31 mouse cellular contexts compared by ENCODE assay signal in genomic region chr13:24094825-24095547, GRCm38 (mm10).
DNase-seq lines count a peak whose midpoint lies in the region; ATAC-seq and TF ChIP-seq lines count a peak whose summit lies in the region.
"Had no signal": no experiment of that assay in that cellular context is flagged by ENCODE, and none has a peak within 500 bp of the region (broad histone marks: within the 10 kb centered on the region; RNA-seq: fewer than 3 reads in every experiment).

No protein-coding gene starts in this region.

- no peaks in the 10 kb centered on the region for H3K79me2 ChIP-seq in MEL (ENCODE audit: control insufficient read depth, insufficient read depth, low read length, poor library complexity)
- H3K79me2 ChIP-seq in macrophage (ENCODE audit: inconsistent target), result no peaks in the 10 kb centered on the region

- H3K27ac ChIP-seq in MEL (ENCODE audit: control insufficient read depth, low read depth, low read length) (no peak overlapping the region), macrophage (peak overlapping the region; percentile 51)
- H3K27ac ChIP-seq: embryonic facial prominence, embryonic 13.5 days; forebrain, embryonic 12.5 days; heart, adult 2 months; hindbrain, embryonic 10.5 days; hindbrain, embryonic 15.5 days; liver, embryonic 15.5 days; lung, embryonic 15.5 days; neural tube, embryonic 12.5 days; stomach, embryonic 15.5 days had no signal

- TF ChIP-seq CTCF in MEL (IDR thresholded peaks at IDR 0.05 in 2 of 3, conservative IDR thresholded peaks at IDR 0.05 in 1 of 3; ENCODE audit: control insufficient read depth in 1 of 3, insufficient read depth in 1 of 3, low read depth in 2 of 3, low read length in 3 of 3, poor library complexity in 1 of 3, severe bottlenecking in 1 of 3), result no peak

- TF ChIP-seq RAD21 in MEL (IDR thresholded peaks at IDR 0.05; ENCODE audit: low read depth, low read length), result no peak

- TF ChIP-seq POLR2A in MEL (IDR thresholded peaks at IDR 0.05; ENCODE audit: control insufficient read depth in 1 of 2, insufficient read depth in 1 of 2, low read depth in 1 of 2, low read length in 2 of 2, poor library complexity in 1 of 2), result no peak

- no peak overlapping the region for H3K4me3 ChIP-seq in MEL (ENCODE audit: control insufficient read depth in 1 of 2, insufficient read depth in 1 of 2, low read depth in 2 of 2, low read length in 2 of 2)
- H3K4me3 ChIP-seq in macrophage (ENCODE audit: inconsistent target), result no peak overlapping the region
- H3K4me3 ChIP-seq: embryonic facial prominence, embryonic 13.5 days; erythroblast, embryonic 14.5 days; forebrain, embryonic 12.5 days; heart, adult 2 months; heart, embryonic 12.5 days; hindbrain, embryonic 10.5 days; hindbrain, embryonic 15.5 days; liver, embryonic 15.5 days; lung, embryonic 15.5 days; neural tube, embryonic 12.5 days; stomach, embryonic 15.5 days had no signal

- H3K36me3 ChIP-seq in MEL (ENCODE audit: control insufficient read depth in 1 of 2, insufficient read depth in 2 of 2, low read length in 2 of 2), result no peaks in the 10 kb centered on the region
- H3K36me3 ChIP-seq in macrophage (ENCODE audit: inconsistent target), result no peaks in the 10 kb centered on the region
- H3K36me3 ChIP-seq: forebrain, embryonic 12.5 days; heart, embryonic 12.5 days; hindbrain, embryonic 10.5 days; liver, embryonic 15.5 days; lung, embryonic 15.5 days; neural tube, embryonic 12.5 days; stomach, embryonic 15.5 days had no signal

- H3K9ac ChIP-seq in MEL (ENCODE audit: control insufficient read depth, low read depth, low read length, poor library complexity, severe bottlenecking), result no peak overlapping the region
- H3K9ac ChIP-seq: embryonic facial prominence, embryonic 13.5 days; forebrain, embryonic 12.5 days; heart, embryonic 12.5 days; hindbrain, embryonic 15.5 days; liver, embryonic 15.5 days; lung, embryonic 15.5 days; neural tube, embryonic 12.5 days; stomach, embryonic 15.5 days had no signal

- H3K27me3 ChIP-seq in MEL (ENCODE audit: control insufficient read depth in 1 of 2, insufficient read depth in 2 of 2, low read length in 2 of 2), result no peaks in the 10 kb centered on the region; a peak in 1 of 4 replicates
- H3K27me3 ChIP-seq: embryonic facial prominence, embryonic 13.5 days; forebrain, embryonic 12.5 days; hindbrain, embryonic 15.5 days; liver, embryonic 15.5 days; lung, embryonic 15.5 days; neural tube, embryonic 12.5 days; stomach, embryonic 15.5 days had no signal

- DNase-seq in MEL (ENCODE audit: low read depth, low spot score) (peak; percentile 9), adipocyte (ENCODE audit: low spot score) (no peak)
- DNase-seq in c-Kit-positive CD71-negative TER-119-negative erythroid progenitor cells, embryonic 14.5 days (ENCODE audit: low read depth), result peak; percentile 38
- no peak for DNase-seq in gastrocnemius, adult 8-10 months (ENCODE audit: low spot score in 2 of 2)
- no peak for DNase-seq in frontal cortex, adult 2 months (ENCODE audit: extremely low spot score in 1 of 2, low spot score in 1 of 2)
- DNase-seq in right cerebral cortex, adult 2 months (ENCODE audit: low spot score in 2 of 2), result no peak
- DNase-seq: adrenal gland, postnatal 14 days; cerebellum, adult 2 months; cerebellum, postnatal 36 days; gastrocnemius, postnatal 36 days; heart, adult 2 months; kidney, adult 11 months; kidney, postnatal 14 days; liver; lung, postnatal 36 days; midbrain, embryonic 14.5 days; right cerebral cortex, postnatal 14 days had no signal

- no peak for TF ChIP-seq EP300 in MEL (IDR thresholded peaks at IDR 0.05; ENCODE audit: low read depth in 1 of 2, low read length in 2 of 2)

- ATAC-seq in neutrophil, adult 5-6 weeks (ENCODE audit: extremely low read depth, insufficient number of reproducible peaks, low FRiP score, poor library complexity, severe bottlenecking), result peak; percentile 63; the same call in 1 of the 2 replicates
- ATAC-seq: activated CD4-positive, CD25-positive, alpha-beta regulatory T cell, adult 4 months; inflammation-experienced regulatory T-cells, adult 6 months had no signal

- WGBS in macrophage (ENCODE audit: missing documents), result 30% methylated on average over 6 of the region's 6 CpGs

- no peaks in the 10 kb centered on the region for H3K4me1 ChIP-seq in MEL (ENCODE audit: control insufficient read depth in 1 of 2, insufficient read depth in 2 of 2, low read length in 2 of 2)
- H3K4me1 ChIP-seq: embryonic facial prominence, embryonic 13.5 days; forebrain, embryonic 12.5 days; heart, embryonic 12.5 days; hindbrain, embryonic 10.5 days; hindbrain, embryonic 15.5 days; liver, embryonic 15.5 days; lung, embryonic 15.5 days; neural tube, embryonic 12.5 days; stomach, embryonic 15.5 days had no signal

- no peaks in the 10 kb centered on the region for H3K9me3 ChIP-seq in MEL (replicated peaks; ENCODE audit: insufficient read depth, low read length)
- H3K9me3 ChIP-seq: embryonic facial prominence, embryonic 13.5 days; forebrain, embryonic 12.5 days; heart, embryonic 12.5 days; hindbrain, embryonic 10.5 days; hindbrain, embryonic 15.5 days; liver, embryonic 15.5 days; lung, embryonic 15.5 days; neural tube, embryonic 12.5 days; stomach, embryonic 15.5 days had no signal

TF ChIP-seq in MEL, 35 proteins besides CTCF, POLR2A, EP300 and RAD21:
- TF ChIP-seq UBTF (IDR thresholded peaks at IDR 0.05; ENCODE audit: borderline replicate concordance, insufficient read depth, low read depth, low read length) (no peak), SIN3A (IDR thresholded peaks at IDR 0.05; ENCODE audit: low read length) (no peak), CHD2 (IDR thresholded peaks at IDR 0.05; ENCODE audit: low read length) (no peak), HCFC1 (IDR thresholded peaks at IDR 0.05; ENCODE audit: low read depth, low read length) (no peak), SMC3 (IDR thresholded peaks at IDR 0.05; ENCODE audit: low read depth, low read length) (no peak), E2F4 (IDR thresholded peaks at IDR 0.05; ENCODE audit: borderline replicate concordance, low read depth, low read length) (no peak), GABPA (IDR thresholded peaks at IDR 0.05; ENCODE audit: low read depth, low read length) (no peak), POLR2AphosphoS5 (IDR thresholded peaks at IDR 0.05; ENCODE audit: borderline replicate concordance, low read depth, low read length) (no peak), TAL1 (IDR thresholded peaks at IDR 0.05; ENCODE audit: low read length) (no peak), USF1 (IDR thresholded peaks at IDR 0.05; ENCODE audit: low read depth, low read length) (no peak), NRF1 (IDR thresholded peaks at IDR 0.05; ENCODE audit: insufficient read depth, low read depth, low read length, poor library complexity, severe bottlenecking) (no peak), NELFE (IDR thresholded peaks at IDR 0.05; ENCODE audit: low read depth, low read length) (no peak), USF2 (IDR thresholded peaks at IDR 0.05; ENCODE audit: borderline replicate concordance in 1 of 2, insufficient read depth in 1 of 2, low read depth in 1 of 2, low read length in 2 of 2) (no peak), MAX (IDR thresholded peaks at IDR 0.05; ENCODE audit: low read length) (no peak), ELF1 (IDR thresholded peaks at IDR 0.05; ENCODE audit: low read depth, low read length) (no peak), ZC3H11A (IDR thresholded peaks at IDR 0.05; ENCODE audit: low read depth, low read length) (no peak), CHD1 (IDR thresholded peaks at IDR 0.05; ENCODE audit: low read depth, low read length) (no peak), MYC (IDR thresholded peaks at IDR 0.05; ENCODE audit: low read depth, low read length) (no peak), ZMIZ1 (IDR thresholded peaks at IDR 0.05; ENCODE audit: low read depth, low read length) (no peak), MYB (IDR thresholded peaks at IDR 0.05; ENCODE audit: low read depth, low read length) (no peak)

Comparison
In these comparisons a context has a peak if more than half of its experiments do, and no peak if none do; other contexts are left out.
1. DNase-seq: peak in MEL (single experiment) and c-Kit-positive CD71-negative TER-119-negative erythroid progenitor cells, embryonic 14.5 days (single experiment); none in adipocyte (single experiment), gastrocnemius, adult 8-10 months (0 of 2), frontal cortex, adult 2 months (0 of 2) and right cerebral cortex, adult 2 months (0 of 2).